Mouse (Mus musculus): ENCODE data around the gene Cyp2ab1. TPM values are rescaled to one million over a fixed set of nuclear protein-coding genes. Genes with fewer than 3 reads are reported as not detected.

The Cyp2ab1 gene
- polyA plus RNA-seq, 1 experiment, result 0.05 TPM

DNA sequence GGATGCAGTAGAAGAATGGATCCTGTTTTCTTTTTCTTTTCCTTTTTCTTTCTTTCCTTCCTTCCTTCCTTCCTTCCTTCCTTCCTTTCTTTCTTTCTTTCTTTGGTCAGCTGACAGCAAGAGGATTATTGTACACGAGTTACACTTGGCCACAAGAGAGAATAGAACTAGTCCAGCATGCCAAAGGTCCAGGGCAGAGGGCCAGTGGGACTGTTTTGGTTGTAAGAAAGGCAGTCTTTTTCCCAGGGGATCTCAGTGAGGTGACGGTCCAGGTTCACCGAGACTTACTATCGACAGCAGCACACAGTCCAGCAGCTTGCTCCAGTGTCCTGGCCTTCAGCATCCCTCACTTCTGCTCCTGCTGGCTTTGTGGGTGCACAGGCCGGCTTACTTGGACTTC is 3.1 kb upstream of the Cyp2ab1 start:
- Histone ChIP-seq H3ac (ENCODE audit: control insufficient read depth, insufficient read length, low read depth) (no peak overlapping the region), H3K27me3 (ENCODE audit: control insufficient read depth, insufficient read depth, insufficient read length) (no peaks in the 10 kb centered on the region), H3K79me3 (ENCODE audit: low read depth) (no peaks in the 10 kb centered on the region), H3K4me3 (ENCODE audit: insufficient read depth, poor library complexity, severe bottlenecking) (no peak overlapping the region), H3K36me3 (ENCODE audit: control insufficient read depth, insufficient read depth) (peaks cover 41% of the 10 kb centered on the region), H3K79me2 (ENCODE audit: control insufficient read depth, insufficient read depth) (no peaks in the 10 kb centered on the region)
- TF ChIP-seq MAX (IDR thresholded peaks at IDR 0.05), result no peak
- TF ChIP-seq USF1 (IDR thresholded peaks at IDR 0.05; ENCODE audit: low read depth), result no peak
- no peak for TF ChIP-seq CTCF (IDR thresholded peaks at IDR 0.05; ENCODE audit: control insufficient read depth, insufficient read depth, insufficient read length)
- no peak for TF ChIP-seq CEBPB (IDR thresholded peaks at IDR 0.05; ENCODE audit: low read depth)
- no peak for TF ChIP-seq MYOG (IDR thresholded peaks at IDR 0.05; ENCODE audit: control insufficient read depth, extremely low read depth, insufficient read length)
- TF ChIP-seq MYOD1 (IDR thresholded peaks at IDR 0.05; ENCODE audit: control insufficient read depth, insufficient read length, low read depth), result no peak
- no peak for TF ChIP-seq FOSL1 (IDR thresholded peaks at IDR 0.05; ENCODE audit: insufficient read depth, low read length, poor library complexity, severe bottlenecking)

DNA sequence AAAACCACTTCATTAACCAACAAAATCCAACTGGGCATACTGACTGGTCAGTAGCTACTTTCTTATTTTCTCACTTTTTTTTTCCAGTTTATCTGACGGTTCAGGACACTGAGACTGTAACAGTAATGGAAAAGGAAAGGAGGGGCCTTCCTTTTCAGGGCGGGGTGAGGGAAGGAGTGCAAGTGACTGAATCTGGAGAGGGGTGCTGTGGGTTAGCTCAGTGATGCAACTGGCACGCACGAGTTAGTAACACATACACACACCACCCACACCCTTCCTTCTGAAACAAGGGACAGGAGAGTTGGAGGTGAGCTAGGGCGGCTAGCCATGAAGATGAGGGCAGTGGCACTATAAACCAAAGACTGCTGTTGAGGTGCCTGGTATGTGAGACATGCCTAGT is 1.3 kb downstream of the Cyp2ab1 start:
- Histone ChIP-seq H3K36me3 (ENCODE audit: control insufficient read depth, insufficient read depth) (peaks cover 4% of the 10 kb centered on the region), H3K4me3 (ENCODE audit: insufficient read depth, poor library complexity, severe bottlenecking) (no peak overlapping the region), H3K79me2 (ENCODE audit: control insufficient read depth, insufficient read depth) (no peaks in the 10 kb centered on the region), H3ac (ENCODE audit: control insufficient read depth, insufficient read length, low read depth) (no peak overlapping the region), H3K27me3 (ENCODE audit: control insufficient read depth, insufficient read depth, insufficient read length) (no peaks in the 10 kb centered on the region), H3K79me3 (ENCODE audit: low read depth) (no peaks in the 10 kb centered on the region)
- TF ChIP-seq FOSL1 (IDR thresholded peaks at IDR 0.05; ENCODE audit: insufficient read depth, low read length, poor library complexity, severe bottlenecking) (no peak), MAX (IDR thresholded peaks at IDR 0.05) (no peak), CTCF (IDR thresholded peaks at IDR 0.05; ENCODE audit: control insufficient read depth, insufficient read depth, insufficient read length) (no peak), CEBPB (IDR thresholded peaks at IDR 0.05; ENCODE audit: low read depth) (no peak), USF1 (IDR thresholded peaks at IDR 0.05; ENCODE audit: low read depth) (no peak), MYOD1 (IDR thresholded peaks at IDR 0.05; ENCODE audit: control insufficient read depth, insufficient read length, low read depth) (no peak), MYOG (IDR thresholded peaks at IDR 0.05; ENCODE audit: control insufficient read depth, extremely low read depth, insufficient read length) (no peak)

DNA sequence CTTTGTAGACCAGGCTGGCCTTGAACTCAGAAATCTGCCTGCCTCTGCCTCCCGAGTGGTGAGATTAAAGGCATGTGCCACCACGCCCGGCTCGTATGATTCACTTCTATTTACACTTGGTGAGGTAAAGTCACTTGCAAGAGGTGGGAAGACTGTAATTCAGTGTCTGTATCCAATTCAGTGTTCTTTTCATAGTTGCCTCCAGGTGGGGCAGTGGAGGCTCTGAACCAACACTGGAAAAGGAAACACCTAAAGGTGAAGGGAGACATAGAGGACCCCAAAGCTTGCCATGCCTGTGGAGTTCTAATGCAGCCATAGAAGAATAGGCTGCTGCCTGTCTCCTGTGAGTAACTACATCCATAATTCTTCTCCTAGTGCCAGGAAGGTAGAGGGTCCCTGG is 2.9 kb downstream of the Cyp2ab1 start:
- TF ChIP-seq CEBPB (IDR thresholded peaks at IDR 0.05; ENCODE audit: low read depth) (no peak), MYOG (IDR thresholded peaks at IDR 0.05; ENCODE audit: control insufficient read depth, extremely low read depth, insufficient read length) (no peak)
- Histone ChIP-seq H3K4me3 (ENCODE audit: insufficient read depth, poor library complexity, severe bottlenecking) (no peak overlapping the region), H3K79me2 (ENCODE audit: control insufficient read depth, insufficient read depth) (no peaks in the 10 kb centered on the region), H3K79me3 (ENCODE audit: low read depth) (no peaks in the 10 kb centered on the region), H3ac (ENCODE audit: control insufficient read depth, insufficient read length, low read depth) (no peak overlapping the region), H3K36me3 (ENCODE audit: control insufficient read depth, insufficient read depth) (no peaks in the 10 kb centered on the region), H3K27me3 (ENCODE audit: control insufficient read depth, insufficient read depth, insufficient read length) (no peaks in the 10 kb centered on the region)

DNA sequence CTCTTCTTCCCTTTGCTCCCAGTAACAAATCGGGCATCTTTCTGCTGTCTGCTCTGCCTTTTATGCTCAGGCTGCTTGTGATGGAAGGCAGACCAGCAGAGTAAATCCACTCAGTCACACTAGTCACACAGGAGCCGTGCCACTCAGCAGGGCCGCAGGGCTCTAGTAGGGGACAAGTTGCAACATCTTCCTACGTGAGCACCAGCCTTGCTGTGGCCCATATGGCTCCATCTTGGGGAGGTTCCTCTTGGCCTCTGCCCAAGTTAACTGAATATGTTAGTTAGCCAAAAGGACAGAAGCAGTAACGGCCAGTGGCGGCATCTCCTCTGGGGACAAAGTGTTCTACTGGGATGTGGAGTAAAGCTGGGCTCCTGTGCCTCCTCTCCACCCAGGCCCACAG is 8.4 kb downstream of the Cyp2ab1 start:
- Histone ChIP-seq H3ac (ENCODE audit: control insufficient read depth, insufficient read length, low read depth) (no peak overlapping the region), H3K79me3 (ENCODE audit: low read depth) (no peaks in the 10 kb centered on the region), H3K36me3 (ENCODE audit: control insufficient read depth, insufficient read depth) (no peaks in the 10 kb centered on the region), H3K27me3 (ENCODE audit: control insufficient read depth, insufficient read depth, insufficient read length) (no peaks in the 10 kb centered on the region), H3K79me2 (ENCODE audit: control insufficient read depth, insufficient read depth) (no peaks in the 10 kb centered on the region), H3K4me3 (ENCODE audit: insufficient read depth, poor library complexity, severe bottlenecking) (no peak overlapping the region)
- no peak for TF ChIP-seq USF1 (IDR thresholded peaks at IDR 0.05; ENCODE audit: low read depth)
- TF ChIP-seq CEBPB (IDR thresholded peaks at IDR 0.05; ENCODE audit: low read depth), result no peak

DNA sequence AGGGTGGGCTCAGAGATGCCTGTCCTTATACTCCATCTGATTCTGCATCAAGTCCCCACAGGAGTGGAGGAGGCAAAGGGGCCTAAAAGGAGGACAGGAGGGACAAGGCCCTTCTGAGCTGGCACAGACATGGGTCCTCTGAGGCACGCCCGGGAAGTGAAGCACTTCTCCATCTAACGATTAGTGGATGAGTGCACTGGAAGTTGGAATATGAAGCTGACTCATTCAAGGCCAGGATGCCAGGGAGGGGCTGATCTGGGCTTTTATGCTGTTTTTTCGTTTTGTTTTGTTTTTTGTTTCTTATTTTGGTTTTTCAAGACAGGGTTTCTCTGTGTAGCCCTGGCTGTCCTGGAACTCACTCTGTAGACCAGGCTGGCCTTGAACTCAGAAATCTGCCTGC is 9.9 kb downstream of the Cyp2ab1 start:
- Histone ChIP-seq H3K4me3 (ENCODE audit: insufficient read depth, poor library complexity, severe bottlenecking) (no peak overlapping the region), H3ac (ENCODE audit: control insufficient read depth, insufficient read length, low read depth) (no peak overlapping the region), H3K36me3 (ENCODE audit: control insufficient read depth, insufficient read depth) (no peaks in the 10 kb centered on the region), H3K79me3 (ENCODE audit: low read depth) (no peaks in the 10 kb centered on the region), H3K27me3 (ENCODE audit: control insufficient read depth, insufficient read depth, insufficient read length) (no peaks in the 10 kb centered on the region), H3K79me2 (ENCODE audit: control insufficient read depth, insufficient read depth) (no peaks in the 10 kb centered on the region)
- TF ChIP-seq MYOD1 (IDR thresholded peaks at IDR 0.05; ENCODE audit: control insufficient read depth, insufficient read length, low read depth), result no peak
- TF ChIP-seq MAX (IDR thresholded peaks at IDR 0.05), result no peak
- TF ChIP-seq FOSL1 (IDR thresholded peaks at IDR 0.05; ENCODE audit: insufficient read depth, low read length, poor library complexity, severe bottlenecking), result no peak
- no peak for TF ChIP-seq CTCF (IDR thresholded peaks at IDR 0.05; ENCODE audit: control insufficient read depth, insufficient read depth, insufficient read length)
- TF ChIP-seq USF1 (IDR thresholded peaks at IDR 0.05; ENCODE audit: low read depth), result no peak
- TF ChIP-seq MYOG (IDR thresholded peaks at IDR 0.05; ENCODE audit: control insufficient read depth, extremely low read depth, insufficient read length), result no peak
- no peak for TF ChIP-seq CEBPB (IDR thresholded peaks at IDR 0.05; ENCODE audit: low read depth)

DNA sequence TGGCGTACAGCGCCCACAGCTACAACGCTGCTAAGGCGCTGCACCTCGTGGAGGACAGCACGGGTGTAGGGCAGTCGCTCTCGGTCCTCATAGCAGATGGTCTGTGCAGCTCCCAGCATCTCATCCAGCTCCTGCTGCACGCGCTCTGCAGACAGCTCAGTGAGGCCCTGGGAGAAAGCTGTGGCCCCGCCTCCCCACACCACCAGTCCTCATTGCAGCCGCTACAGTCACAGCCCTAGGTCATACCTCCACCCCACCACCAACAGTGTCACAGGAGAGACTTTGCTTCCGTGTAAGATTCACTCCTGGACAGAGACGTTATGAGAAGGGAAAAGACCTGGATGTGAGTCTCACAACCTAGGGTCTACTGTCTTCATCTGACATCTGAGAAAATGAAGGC is 12.9 kb downstream of the Cyp2ab1 start:
- H3K79me3 ChIP-seq (ENCODE audit: low read depth), result no peaks in the 10 kb centered on the region
- no peaks in the 10 kb centered on the region for H3K36me3 ChIP-seq (ENCODE audit: control insufficient read depth, insufficient read depth)
- H3K27me3 ChIP-seq (ENCODE audit: control insufficient read depth, insufficient read depth, insufficient read length), result no peaks in the 10 kb centered on the region
- TF ChIP-seq CEBPB (IDR thresholded peaks at IDR 0.05; ENCODE audit: low read depth) (no peak), CTCF (IDR thresholded peaks at IDR 0.05; ENCODE audit: control insufficient read depth, insufficient read depth, insufficient read length) (no peak)
- H3K4me3 ChIP-seq (ENCODE audit: insufficient read depth, poor library complexity, severe bottlenecking), result no peak overlapping the region
- no peaks in the 10 kb centered on the region for H3K79me2 ChIP-seq (ENCODE audit: control insufficient read depth, insufficient read depth)
- no peak overlapping the region for H3ac ChIP-seq (ENCODE audit: control insufficient read depth, insufficient read length, low read depth)
